Mouse (Mus musculus) kidney, adult 11 months (tissue): ENCODE data around the gene Eps8l3.
A peak's percentile ranks its signal among the peaks of the same experiment; 100 is the strongest.

ENCODE experiments used
- DNase-seq: peaks from one replicate; pipeline ENCODE4 v3.0.0; 2022

Eps8l3 gene

GRCm38 (mm10) chr3:107895720-107896569, 18.9 kb downstream of the Eps8l3 start, which contains the start of gene Gstm5:
TSS of gene Gstm5 (plus strand) at chr3:107895821.
- DNase-seq = peak; percentile 85

GRCm38 (mm10) chr3:107898691-107899090, 21.7 kb downstream of the Eps8l3 start:
- DNase-seq = peak; percentile 65

- peak; percentile 48 for DNase-seq
Measured at GRCm38 (mm10) chr3:107900955-107901673, 24.1 kb downstream of the Eps8l3 start.

GRCm38 (mm10) chr3:107905942-107906341, 28.9 kb downstream of the Eps8l3 start:
- DNase-seq = no peak

- no peak for DNase-seq
Measured at GRCm38 (mm10) chr3:107916674-107917073, 39.6 kb downstream of the Eps8l3 start.

- DNase-seq = no peak
Measured at GRCm38 (mm10) chr3:107917097-107917496, 40.1 kb downstream of the Eps8l3 start.

- peak; percentile 28 for DNase-seq
Measured at GRCm38 (mm10) chr3:107917783-107918408, 40.9 kb downstream of the Eps8l3 start.

GRCm38 (mm10) chr3:107920348-107920747, 43.3 kb downstream of the Eps8l3 start:
- no peak for DNase-seq

GRCm38 (mm10) chr3:107925335-107925734, 48.3 kb downstream of the Eps8l3 start:
- DNase-seq = no peak

GRCm38 (mm10) chr3:107927841-107928240, 50.8 kb downstream of the Eps8l3 start:
- no peak for DNase-seq

GRCm38 (mm10) chr3:107928691-107929090, 51.7 kb downstream of the Eps8l3 start:
- DNase-seq = no peak

GRCm38 (mm10) chr3:107929243-107929642, 52.2 kb downstream of the Eps8l3 start:
- DNase-seq = no peak

- DNase-seq = no peak
Measured at GRCm38 (mm10) chr3:107929731-107930130, 52.7 kb downstream of the Eps8l3 start.

GRCm38 (mm10) chr3:107931134-107931533, 54.1 kb downstream of the Eps8l3 start:
- DNase-seq = no peak

GRCm38 (mm10) chr3:107931670-107932069, 54.6 kb downstream of the Eps8l3 start, which contains the start of gene Gstm7:
TSS of gene Gstm7 (minus strand) at chr3:107931817.
- DNase-seq = peak; percentile 99

- DNase-seq = peak; percentile 61
Measured at GRCm38 (mm10) chr3:107932128-107932527, 55.1 kb downstream of the Eps8l3 start.

- no peak for DNase-seq
Measured at GRCm38 (mm10) chr3:107935268-107935667, 58.2 kb downstream of the Eps8l3 start.

GRCm38 (mm10) chr3:107935888-107936287, 58.9 kb downstream of the Eps8l3 start:
- DNase-seq = no peak

GRCm38 (mm10) chr3:107939403-107939802, 62.4 kb downstream of the Eps8l3 start:
- peak; percentile 73 for DNase-seq

GRCm38 (mm10) chr3:107939830-107940229, 62.8 kb downstream of the Eps8l3 start:
- DNase-seq = no peak

GRCm38 (mm10) chr3:107940524-107940923, 63.5 kb downstream of the Eps8l3 start:
- DNase-seq = no peak

- DNase-seq = no peak
Measured at GRCm38 (mm10) chr3:107941261-107941660, 64.2 kb downstream of the Eps8l3 start.
